Mouse (Mus musculus) liver, embryonic 13.5 days (tissue): ENCODE results near the gene Abcb5. TPM values are rescaled to one million over a fixed set of nuclear protein-coding genes. Genes with fewer than 3 reads are reported as not detected.

Experiments
- ATAC-seq: fragments of 200-750 bp; cut with Nextera tagmentation; 2 replicates; pipeline ENCODE4 v1.8.0; 2017; ENCODE audit warnings: low read depth, mild to moderate bottlenecking, moderate number of reproducible peaks, moderate library complexity
- DNase-seq: peaks from one replicate; pipeline ENCODE4 v3.0.0; 2022
- H3K27ac ChIP-seq: fragments of 300-500 bp; sonication (generic); 2 replicates; pipeline ENCODE4 v1.5.1; 2015; ENCODE audit warnings: moderate library complexity, mild to moderate bottlenecking, inconsistent platforms
- H3K27me3 ChIP-seq: fragments of 300-500 bp; sonication (generic); 2 replicates; pipeline ENCODE4 v1.6.1; 2015; ENCODE audit warnings: mild to moderate bottlenecking, inconsistent platforms
- H3K36me3 ChIP-seq: fragments of 300-500 bp; sonication (generic); 2 replicates; pipeline ENCODE4 v1.6.1; 2015; ENCODE audit warnings: mild to moderate bottlenecking, inconsistent platforms
- H3K4me1 ChIP-seq: fragments of 300-500 bp; sonication (generic); replicated peaks from 2 replicates; pipeline ENCODE4 v1.6.1; 2015; ENCODE audit warnings: inconsistent platforms
- H3K4me2 ChIP-seq: fragments of 300-500 bp; sonication (generic); 2 replicates; pipeline ENCODE4 v1.6.1; 2015; ENCODE audit warnings: inconsistent platforms, mild to moderate bottlenecking, moderate library complexity
- H3K4me3 ChIP-seq: fragments of 300-500 bp; sonication (generic); replicated peaks from 2 replicates; pipeline ENCODE4 v1.5.1; 2015; ENCODE audit warnings: mild to moderate bottlenecking, inconsistent platforms
- H3K9ac ChIP-seq: fragments of 300-500 bp; sonication (generic); 2 replicates; pipeline ENCODE4 v1.6.1; 2015; ENCODE audit warnings: mild to moderate bottlenecking, inconsistent platforms
- H3K9me3 ChIP-seq: fragments of 300-500 bp; sonication (generic); replicated peaks from 2 replicates; pipeline ENCODE4 v1.6.1; 2016; ENCODE audit warnings: inconsistent platforms
- WGBS: fragments of 180-500 bp; shearing (Covaris S2); methylation state at CpG from one replicate; pipeline ENCODE4 v1.1.7; 2015; ENCODE audit not compliant: insufficient replicate concordance; 5-methylcytosine and 5-hydroxymethylcytosine counted together
- polyA plus RNA-seq: library from polyadenylated mRNA; unstranded; fragments of >200 nt; fragmentation: Nextera tagmentation; extraction: Ambion mirVana; gene quantifications from 2 replicates; pipeline ENCODE4 v1.2.1, GENCODE M21; 2015

Gene Abcb5
- polyA plus RNA-seq, 1 experiment from 2014 or later = not detected

DNA sequence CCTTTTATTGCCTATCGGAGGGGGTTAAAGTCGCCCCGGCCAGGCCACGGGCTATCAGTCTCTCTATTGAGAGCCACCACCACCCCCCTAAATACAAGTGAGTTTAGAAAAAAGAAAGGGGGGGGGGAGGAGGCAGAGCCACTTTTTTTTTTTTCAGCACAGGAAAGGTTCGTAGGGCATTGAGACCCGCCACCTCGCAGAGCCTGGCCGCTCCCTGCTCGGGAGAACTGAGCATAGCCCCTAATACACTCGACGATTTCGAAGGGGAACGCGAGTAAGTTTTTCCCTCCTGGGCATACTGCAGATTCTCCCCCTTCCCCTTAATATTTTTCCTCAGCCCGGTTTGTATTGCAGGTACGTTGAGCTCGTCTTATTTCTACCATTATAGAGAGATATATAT is 118.8 kb downstream of the Abcb5 start:
- Histone ChIP-seq H3K9ac (no peak overlapping the region), H3K9me3 (no peaks in the 10 kb centered on the region), H3K4me2 (peak overlapping the region; percentile 65), H3K27ac (no peak overlapping the region), H3K27me3 (peaks cover 94% of the 10 kb centered on the region), H3K36me3 (no peaks in the 10 kb centered on the region), H3K4me3 (peak overlapping the region; percentile 46), H3K4me1 (peaks cover 5% of the 10 kb centered on the region)
- ATAC-seq = no peak
- WGBS = 2% methylated on average over 17 of the region's 17 CpGs
- no peak for DNase-seq

GRCm38 (mm10) chr12:118846649-118847321 is 119.4 kb downstream of the Abcb5 start:
- ATAC-seq = peak; percentile 39; the same call in 1 of the 2 replicates
- H3K9me3 ChIP-seq = no peaks in the 10 kb centered on the region
- H3K4me1 ChIP-seq = peaks cover 5% of the 10 kb centered on the region
- no peak for DNase-seq
- WGBS = under 1% methylated on average over 59 of the region's 59 CpGs
- peak overlapping the region; percentile 46 for H3K4me3 ChIP-seq
- no peaks in the 10 kb centered on the region for H3K36me3 ChIP-seq
- no peak overlapping the region for H3K9ac ChIP-seq
- H3K27ac ChIP-seq = no peak overlapping the region
- H3K4me2 ChIP-seq = peak overlapping the region; percentile 65
- peaks cover 94% of the 10 kb centered on the region for H3K27me3 ChIP-seq

GRCm38 (mm10) chr12:118846221-118846620 is 120.0 kb downstream of the Abcb5 start, which contains the start of gene Sp8:
TSS of gene Sp8 (plus strand) at chr12:118846329.
- peak within 1 kb of the TSS; percentile 65 for H3K4me2 ChIP-seq
- H3K9me3 ChIP-seq = no peaks in the 10 kb centered on the region
- under 1% methylated on average over 6 of the region's 6 CpGs for WGBS
- H3K27me3 ChIP-seq = peaks cover 98% of the 10 kb centered on the region
- no peaks in the 10 kb centered on the region for H3K36me3 ChIP-seq
- no peak within 1 kb of the TSS for H3K9ac ChIP-seq
- ATAC-seq = no peak
- DNase-seq = no peak
- H3K4me3 ChIP-seq = peak within 1 kb of the TSS; percentile 46
- H3K27ac ChIP-seq = no peak within 1 kb of the TSS
- peaks cover 5% of the 10 kb centered on the region for H3K4me1 ChIP-seq

DNA sequence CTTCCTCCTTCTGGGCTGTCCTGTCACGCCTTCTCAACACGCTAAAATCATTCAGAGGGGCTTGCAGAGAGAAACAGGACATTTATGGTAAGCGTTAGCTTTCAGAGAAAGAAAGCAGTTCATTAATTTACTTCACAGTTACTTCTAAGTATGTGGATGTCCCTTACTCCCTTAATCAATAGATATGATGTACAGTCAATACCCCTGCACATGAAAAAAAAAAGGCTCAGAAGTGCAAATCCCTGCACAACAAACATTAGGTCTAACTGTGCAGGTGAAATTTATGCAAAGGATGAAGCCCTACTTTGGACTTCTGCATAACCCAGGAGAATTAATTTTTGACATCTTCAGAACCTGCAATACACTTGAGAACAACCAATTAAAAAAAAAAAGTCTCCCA is 120.9 kb downstream of the Abcb5 start:
- no peaks in the 10 kb centered on the region for H3K36me3 ChIP-seq
- WGBS = 0% methylated on average over 3 of the region's 3 CpGs
- no peaks in the 10 kb centered on the region for H3K9me3 ChIP-seq
- ATAC-seq (no peak), DNase-seq (no peak)
- no peak overlapping the region for H3K4me2 ChIP-seq
- peaks cover 99% of the 10 kb centered on the region for H3K27me3 ChIP-seq
- no peak overlapping the region for H3K4me3 ChIP-seq
- peaks cover 5% of the 10 kb centered on the region for H3K4me1 ChIP-seq
- H3K27ac ChIP-seq = no peak overlapping the region
- H3K9ac ChIP-seq = no peak overlapping the region

DNA sequence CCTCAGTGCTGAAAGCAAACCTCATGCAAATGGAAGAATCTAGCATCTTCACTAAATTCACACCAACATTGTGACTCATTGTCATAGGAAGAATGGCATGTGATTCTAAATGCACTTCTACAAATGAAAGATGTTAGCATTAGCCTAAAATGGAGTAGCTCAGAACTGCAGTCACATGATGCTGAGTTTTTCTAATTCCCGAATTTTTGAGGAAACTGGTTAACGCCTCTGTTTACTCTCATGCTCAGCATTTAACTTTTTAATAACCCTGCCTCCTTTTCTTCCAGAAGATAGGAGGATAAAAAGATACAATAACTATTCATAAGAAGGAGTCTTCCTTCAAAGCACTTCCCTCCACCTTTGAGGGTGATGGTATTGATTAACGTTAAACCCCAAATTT is 121.4 kb downstream of the Abcb5 start:
- H3K9ac ChIP-seq = no peak overlapping the region
- H3K4me2 ChIP-seq = no peak overlapping the region
- peaks cover 99% of the 10 kb centered on the region for H3K27me3 ChIP-seq
- no peaks in the 10 kb centered on the region for H3K9me3 ChIP-seq
- H3K27ac ChIP-seq = no peak overlapping the region
- peaks cover 5% of the 10 kb centered on the region for H3K4me1 ChIP-seq
- DNase-seq = no peak
- no peaks in the 10 kb centered on the region for H3K36me3 ChIP-seq
- no peak overlapping the region for H3K4me3 ChIP-seq
- 0% methylated on average over 3 of the region's 3 CpGs for WGBS
- no peak for ATAC-seq

GRCm38 (mm10) chr12:118844111-118844510 is 122.1 kb downstream of the Abcb5 start:
- DNase-seq = no peak
- Histone ChIP-seq H3K4me2 (no peak overlapping the region), H3K4me1 (peaks cover 4% of the 10 kb centered on the region), H3K36me3 (no peaks in the 10 kb centered on the region), H3K9me3 (no peaks in the 10 kb centered on the region), H3K27me3 (peaks cover 99% of the 10 kb centered on the region), H3K9ac (no peak overlapping the region), H3K27ac (no peak overlapping the region), H3K4me3 (no peak overlapping the region)
- no peak for ATAC-seq

- Histone ChIP-seq H3K4me2 (no peak overlapping the region), H3K9me3 (no peaks in the 10 kb centered on the region), H3K9ac (no peak overlapping the region), H3K27ac (no peak overlapping the region), H3K4me3 (no peak overlapping the region), H3K4me1 (no peaks in the 10 kb centered on the region; the same call in 1 of the 2 replicates), H3K36me3 (no peaks in the 10 kb centered on the region), H3K27me3 (peaks cover 99% of the 10 kb centered on the region)
- DNase-seq (no peak), ATAC-seq (no peak)
- WGBS = 2% methylated on average over 33 of the region's 33 CpGs
Measured at GRCm38 (mm10) chr12:118842671-118843411, 123.4 kb downstream of the Abcb5 start.

DNA sequence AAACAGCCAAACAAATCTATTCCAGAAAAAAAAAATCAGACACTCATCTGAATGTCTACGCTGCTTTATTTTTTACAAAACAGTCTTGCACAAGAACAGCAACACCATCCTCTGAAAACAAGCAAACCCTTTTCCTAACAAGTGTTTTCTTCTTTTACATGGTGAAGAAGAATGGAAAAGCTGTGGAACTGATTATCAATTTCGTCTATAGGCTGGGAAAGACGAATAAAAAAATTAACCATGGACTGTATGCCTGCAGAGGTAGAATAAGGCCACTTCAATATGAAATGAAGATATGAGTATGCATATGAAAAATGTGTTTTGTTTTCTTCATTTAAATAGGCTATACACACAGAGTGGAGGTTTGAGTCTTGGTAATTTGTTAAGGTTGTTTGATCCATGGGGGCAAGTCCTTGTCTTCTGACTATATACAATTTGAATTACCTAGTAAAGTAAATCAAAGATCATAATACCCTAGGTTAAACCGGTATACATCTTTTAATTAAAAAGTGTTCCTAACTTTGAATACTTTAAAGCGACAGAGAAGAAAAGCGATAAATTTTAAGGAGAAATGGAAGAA is 124.2 kb downstream of the Abcb5 start:
- H3K4me3 ChIP-seq = no peak overlapping the region
- H3K9ac ChIP-seq = no peak overlapping the region
- ATAC-seq = no peak
- no peak for DNase-seq
- 7% methylated on average over 6 of the region's 6 CpGs for WGBS
- no peaks in the 10 kb centered on the region; the same call in 1 of the 2 replicates for H3K4me1 ChIP-seq
- H3K4me2 ChIP-seq = no peak overlapping the region
- H3K36me3 ChIP-seq = no peaks in the 10 kb centered on the region
- H3K27me3 ChIP-seq = peaks cover 98% of the 10 kb centered on the region
- H3K27ac ChIP-seq = no peak overlapping the region
- no peaks in the 10 kb centered on the region for H3K9me3 ChIP-seq

DNA sequence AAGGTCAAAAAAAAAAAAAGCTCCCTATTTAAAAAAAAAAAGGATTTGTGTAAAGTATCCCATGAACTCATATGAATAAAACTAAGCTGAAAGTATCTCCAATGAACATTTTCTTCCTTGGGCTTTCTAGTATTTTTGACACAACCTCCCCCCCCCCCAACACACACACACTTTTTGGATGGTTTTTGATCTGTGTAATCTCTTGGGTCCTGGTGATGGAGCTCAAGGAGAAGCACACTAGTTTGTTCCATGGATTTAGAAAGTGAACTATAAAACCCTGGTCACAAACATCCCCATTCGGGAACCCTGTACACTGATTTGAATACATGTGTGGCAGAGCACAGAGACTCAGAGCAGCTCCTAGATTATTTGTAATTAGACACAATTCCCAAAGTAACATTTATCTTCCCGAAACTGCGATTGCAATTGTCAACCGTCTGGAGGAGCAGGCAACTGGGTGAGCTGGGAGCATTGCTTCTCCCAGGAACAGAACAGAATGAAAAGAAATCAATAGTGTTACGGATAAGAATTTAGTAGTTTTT is 124.8 kb downstream of the Abcb5 start:
- Histone ChIP-seq H3K9ac (no peak overlapping the region), H3K36me3 (no peaks in the 10 kb centered on the region), H3K27me3 (peaks cover 98% of the 10 kb centered on the region), H3K4me3 (no peak overlapping the region), H3K4me2 (no peak overlapping the region), H3K4me1 (no peaks in the 10 kb centered on the region; the same call in 1 of the 2 replicates), H3K27ac (no peak overlapping the region), H3K9me3 (no peaks in the 10 kb centered on the region)
- 6% methylated on average over 5 of the region's 5 CpGs for WGBS
- ATAC-seq (no peak), DNase-seq (no peak)

DNA sequence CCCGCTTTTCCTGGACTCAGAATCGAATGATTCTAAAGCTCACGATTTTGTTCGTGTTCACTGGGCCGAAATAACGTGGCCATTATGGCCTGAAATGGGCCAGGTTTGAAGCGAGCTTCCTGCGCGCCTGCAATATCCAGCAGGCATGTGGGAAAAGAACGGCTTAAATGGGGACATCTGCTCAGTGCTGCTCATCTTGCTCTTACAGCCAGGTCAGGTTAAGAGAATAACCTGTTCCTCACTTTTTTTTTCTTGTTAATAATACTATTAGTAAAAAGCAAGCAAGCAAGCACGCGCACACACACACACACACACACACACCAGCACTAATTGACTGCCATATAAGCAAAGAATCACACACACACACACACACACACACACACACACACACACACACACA is 125.4 kb downstream of the Abcb5 start:
- Histone ChIP-seq H3K27me3 (peaks cover 98% of the 10 kb centered on the region), H3K4me1 (no peaks in the 10 kb centered on the region; the same call in 1 of the 2 replicates), H3K4me3 (no peak overlapping the region), H3K9ac (no peak overlapping the region), H3K4me2 (no peak overlapping the region), H3K27ac (no peak overlapping the region), H3K9me3 (no peaks in the 10 kb centered on the region), H3K36me3 (no peaks in the 10 kb centered on the region)
- DNase-seq (no peak), ATAC-seq (no peak)
- 4% methylated on average over 11 of the region's 12 CpGs for WGBS

DNA sequence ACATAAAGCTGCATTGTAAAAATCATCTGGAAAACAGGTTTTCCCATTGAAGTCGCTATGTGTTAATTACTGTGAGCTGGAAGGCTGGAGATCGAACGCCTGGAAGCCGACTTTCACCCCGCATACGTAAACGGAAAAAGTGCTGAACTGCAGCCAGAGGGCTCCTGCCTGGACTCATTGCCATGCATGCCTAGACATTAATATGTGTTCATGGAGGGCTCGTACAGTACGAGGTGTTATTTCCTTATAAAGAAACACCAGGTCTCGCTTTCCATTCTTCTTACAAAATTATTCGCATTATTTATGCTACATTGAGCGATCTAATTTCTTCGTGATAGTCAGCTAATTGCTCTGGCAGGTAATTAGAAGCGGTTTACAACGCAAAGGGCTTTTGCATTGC is 125.9 kb downstream of the Abcb5 start:
- no peaks in the 10 kb centered on the region for H3K9me3 ChIP-seq
- H3K9ac ChIP-seq = no peak overlapping the region
- no peaks in the 10 kb centered on the region; the same call in 1 of the 2 replicates for H3K4me1 ChIP-seq
- H3K4me3 ChIP-seq = no peak overlapping the region
- H3K36me3 ChIP-seq = no peaks in the 10 kb centered on the region
- H3K27ac ChIP-seq = no peak overlapping the region
- DNase-seq (no peak), ATAC-seq (no peak)
- WGBS = 2% methylated on average over 15 of the region's 15 CpGs
- H3K27me3 ChIP-seq = peaks cover 95% of the 10 kb centered on the region
- no peak overlapping the region for H3K4me2 ChIP-seq
